Mouse (Mus musculus) cerebellum, adult 9-10 months (tissue): ENCODE results near the gene Col23a1.
"Not testable (repeated sequence)": the region's sequence is repeated elsewhere in the genome, so short reads cannot be mapped to it uniquely, and the experiment has no call there.

ENCODE experiments used
- DNase-seq: peaks from one replicate; pipeline ENCODE4 v3.0.0; 2022

The Col23a1 gene

DNA sequence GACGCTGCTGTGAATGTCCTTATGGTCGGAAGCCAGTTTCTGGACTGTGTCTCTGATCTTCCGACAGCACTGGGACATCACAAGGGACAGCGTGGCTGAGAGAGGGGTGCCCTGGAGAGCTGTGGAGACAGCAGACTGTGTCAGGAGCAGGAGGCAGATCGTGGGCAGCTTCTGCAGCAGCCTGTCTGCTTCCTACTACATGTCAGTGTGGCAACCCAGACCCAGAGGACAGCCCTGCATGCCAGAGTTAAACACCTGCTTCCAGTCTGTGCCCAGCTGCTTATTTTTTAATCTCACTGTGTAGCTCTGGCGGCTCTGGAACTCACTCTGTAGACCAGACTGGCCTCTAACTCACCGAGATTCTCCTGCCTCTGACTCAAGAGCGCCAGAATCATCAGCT, 338.2 kb downstream of the Col23a1 start:
- DNase-seq = no peak

DNA sequence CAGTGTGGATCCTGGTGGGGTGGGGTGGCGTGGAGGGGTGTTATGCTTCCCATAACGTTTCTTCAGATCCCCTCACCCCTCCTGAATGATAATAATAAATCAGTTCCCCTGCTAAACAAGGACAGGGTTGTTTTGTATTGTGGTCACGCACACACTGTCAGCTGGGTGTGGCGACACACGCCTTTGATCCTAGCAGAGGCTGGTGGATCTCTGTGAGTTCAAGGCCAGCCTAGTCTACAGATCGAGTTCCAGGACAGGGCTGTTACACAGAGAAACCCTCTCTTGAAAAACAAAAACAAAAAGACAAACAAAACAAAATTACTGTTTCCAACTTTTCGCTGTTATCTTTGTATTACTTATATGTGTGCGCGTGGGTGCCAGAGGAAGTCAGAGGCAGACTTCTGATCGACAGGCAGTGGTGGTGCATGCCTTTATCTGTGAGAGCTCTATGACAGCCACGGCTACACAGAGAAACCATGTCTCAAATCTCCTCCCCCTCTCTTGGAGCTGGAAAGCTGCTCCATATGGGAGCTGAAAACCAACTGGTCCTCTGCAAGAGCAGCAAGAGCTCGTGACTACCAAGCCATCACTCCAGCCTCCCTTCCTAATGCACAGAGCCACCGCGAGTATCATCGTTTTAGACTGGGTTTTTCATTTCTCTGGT, 340.1 kb downstream of the Col23a1 start:
- no peak for DNase-seq

DNA sequence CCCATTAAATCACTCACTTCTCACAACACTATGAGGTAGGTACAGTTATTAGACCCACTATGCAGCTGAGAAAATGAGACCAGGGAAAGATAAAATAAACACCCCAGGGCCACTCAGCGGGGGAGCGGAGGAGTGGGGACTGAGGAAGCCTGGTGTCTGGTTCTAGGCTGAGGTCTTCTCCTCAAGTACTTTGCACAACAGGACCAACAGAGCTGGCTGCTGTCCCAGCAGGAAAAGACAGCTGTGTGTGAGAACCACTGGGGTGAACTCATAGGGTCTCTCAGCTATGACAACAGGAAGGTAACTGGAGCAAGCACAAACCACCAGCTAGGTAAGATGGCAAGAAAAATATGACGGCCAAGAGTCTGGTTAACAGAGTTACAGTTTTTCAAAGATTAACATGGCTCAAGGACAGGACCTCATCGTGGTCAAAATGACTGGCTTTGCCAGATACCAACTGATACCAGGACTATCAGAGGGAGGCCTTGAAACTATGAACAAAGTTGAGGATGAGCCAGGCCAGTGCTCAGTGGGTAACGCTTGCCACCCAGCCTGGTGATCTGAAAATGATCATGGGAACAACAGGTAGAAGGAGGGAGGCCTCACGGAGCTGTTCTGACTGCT, 342.5 kb downstream of the Col23a1 start:
- DNase-seq = no peak

DNA sequence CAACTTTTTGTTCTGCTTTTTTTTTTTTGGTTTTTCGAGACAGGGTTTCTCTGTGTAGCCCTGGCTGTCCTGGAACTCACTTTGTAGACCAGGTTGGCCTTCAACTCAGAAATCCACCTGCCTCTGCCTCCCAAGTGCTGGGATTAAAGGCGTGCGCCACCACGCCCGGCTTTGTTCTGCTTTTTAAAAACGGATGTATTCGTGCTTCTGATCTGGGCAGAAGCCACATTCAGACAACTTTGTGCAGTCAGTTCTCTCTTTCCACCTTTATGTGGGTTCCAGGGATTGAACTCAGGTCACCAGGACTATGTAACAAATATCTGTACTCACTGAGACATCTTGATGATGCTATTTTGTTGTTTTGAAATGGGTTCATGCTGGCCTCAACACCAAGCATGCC, 343.5 kb downstream of the Col23a1 start:
- not testable (repeated sequence) for DNase-seq
